Mouse (Mus musculus) forebrain, embryonic 12.5 days (tissue): ENCODE measurements around the gene Il10rb. TPM values are rescaled to one million over a fixed set of nuclear protein-coding genes. Genes with fewer than 3 reads are reported as not detected.
"Not testable (repeated sequence)": the region's sequence is repeated elsewhere in the genome, so short reads cannot be mapped to it uniquely, and the experiment has no call there.

Experiments
- ATAC-seq: fragments of 200-750 bp; cut with Nextera tagmentation; 2 replicates; pipeline ENCODE4 v1.8.0; 2017; ENCODE audit warnings: moderate TSS enrichment; ENCODE audit not compliant: low FRiP score
- H3K27ac ChIP-seq: fragments of 300-500 bp; sonication (generic); 2 replicates; pipeline ENCODE4 v1.5.1; 2016; ENCODE audit warnings: mild to moderate bottlenecking
- H3K27me3 ChIP-seq: fragments of 300-500 bp; sonication (generic); 2 replicates; pipeline ENCODE4 v1.6.1; 2016; ENCODE audit warnings: mild to moderate bottlenecking
- H3K36me3 ChIP-seq: fragments of 300-500 bp; sonication (generic); replicated peaks from 2 replicates; pipeline ENCODE4 v1.6.1; 2016; ENCODE audit warnings: mild to moderate bottlenecking
- H3K4me1 ChIP-seq: fragments of 300-500 bp; sonication (generic); 2 replicates; pipeline ENCODE4 v1.6.1; 2016
- H3K4me2 ChIP-seq: fragments of 300-500 bp; sonication (generic); 2 replicates; pipeline ENCODE4 v1.6.1; 2016; ENCODE audit warnings: mild to moderate bottlenecking, moderate library complexity
- H3K4me3 ChIP-seq: fragments of 300-500 bp; sonication (generic); replicated peaks from 2 replicates; pipeline ENCODE4 v1.5.1; 2016; ENCODE audit warnings: mild to moderate bottlenecking
- H3K9ac ChIP-seq: fragments of 300-500 bp; sonication (generic); 2 replicates; pipeline ENCODE4 v1.6.1; 2016; ENCODE audit warnings: mild to moderate bottlenecking
- H3K9me3 ChIP-seq: fragments of 300-500 bp; sonication (generic); 2 replicates; pipeline ENCODE4 v1.6.1; 2016
- WGBS: fragments of 180-500 bp; shearing (Covaris S2); methylation state at CpG from one replicate; pipeline ENCODE4 v1.1.7; 2016; 5-methylcytosine and 5-hydroxymethylcytosine counted together
- polyA plus RNA-seq: library from polyadenylated mRNA; unstranded; fragments of >200 nt; fragmentation: Nextera tagmentation; extraction: Ambion mirVana; gene quantifications from 2 replicates; pipeline ENCODE4 v1.2.1, GENCODE M21; 2016

Il10rb gene
- polyA plus RNA-seq, 1 experiment from 2014 or later, result 6.3 TPM

- Histone ChIP-seq H3K27me3 (no peaks in the 10 kb centered on the region), H3K9me3 (no peaks in the 10 kb centered on the region), H3K4me3 (no peak overlapping the region), H3K36me3 (no peaks in the 10 kb centered on the region), H3K27ac (no peak overlapping the region), H3K4me1 (0 out of 2 replicates have a peak, but pooled peaks cover 5% of the 10 kb centered on the region), H3K9ac (no peak overlapping the region), H3K4me2 (no peak overlapping the region)
- WGBS, result 37% methylated on average over 5 of the region's 5 CpGs
- no peak for ATAC-seq
Measured at GRCm38 (mm10) chr16:91432720-91433328, 26.9 kb downstream of the Il10rb start.

DNA sequence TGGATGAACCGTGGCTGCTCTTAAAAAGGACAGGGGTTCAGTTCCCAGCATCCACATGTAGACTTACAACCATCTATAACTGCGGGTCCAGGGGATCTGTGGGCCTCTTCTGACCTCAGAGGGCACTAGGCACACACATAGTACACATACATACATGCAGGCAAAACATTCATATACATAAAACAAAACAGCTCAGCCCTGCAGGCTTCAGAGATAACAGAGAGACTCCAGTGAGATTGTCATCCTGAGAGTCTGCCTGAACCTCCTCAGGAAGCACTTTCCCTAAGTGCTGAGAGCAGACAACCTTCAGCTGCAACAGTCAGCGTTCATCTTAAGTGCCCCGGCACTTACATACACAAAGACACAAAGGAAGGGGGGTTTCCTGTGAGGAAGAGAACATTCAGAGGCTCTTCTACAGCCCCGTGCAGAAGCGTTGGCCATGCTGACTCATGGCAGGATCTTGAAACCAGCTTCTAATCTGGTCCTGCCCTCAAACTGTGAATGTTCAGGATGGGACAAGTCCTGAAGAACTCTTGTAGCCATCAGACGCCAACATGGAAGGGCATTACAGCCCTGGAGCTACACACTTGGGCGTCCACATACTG is 27.5 kb downstream of the Il10rb start:
- Histone ChIP-seq H3K4me1 (0 out of 2 replicates have a peak, but pooled peaks cover 5% of the 10 kb centered on the region), H3K4me3 (no peak overlapping the region), H3K4me2 (no peak overlapping the region), H3K9ac (no peak overlapping the region), H3K36me3 (no peaks in the 10 kb centered on the region), H3K27ac (no peak overlapping the region), H3K27me3 (no peaks in the 10 kb centered on the region), H3K9me3 (no peaks in the 10 kb centered on the region)
- WGBS, result 68% methylated on average over 8 of the region's 8 CpGs
- no peak for ATAC-seq

- ATAC-seq, result no peak
Measured at GRCm38 (mm10) chr16:91434119-91434518, 28.2 kb downstream of the Il10rb start.

DNA sequence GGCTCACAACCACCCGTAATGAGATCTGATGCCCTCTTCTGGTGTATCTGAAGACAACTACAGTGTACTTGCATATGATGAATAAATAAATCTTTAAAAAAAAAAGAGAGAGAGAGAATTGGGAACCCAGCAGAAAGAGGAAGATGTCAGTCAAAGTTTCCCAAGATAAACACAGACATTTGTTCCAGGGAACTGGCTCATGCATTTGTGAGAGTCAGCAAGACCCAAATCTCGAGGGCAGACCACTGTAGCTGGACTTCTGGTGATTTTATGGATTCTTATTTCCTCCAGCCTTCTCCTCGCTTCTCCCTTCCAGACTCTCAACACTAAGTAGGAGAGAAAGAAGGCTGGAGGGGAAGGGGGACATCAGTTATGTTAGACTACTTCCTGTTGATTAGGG is 32.1 kb downstream of the Il10rb start:
- no peak overlapping the region for H3K4me2 ChIP-seq
- H3K9ac ChIP-seq, result no peak overlapping the region
- no peak for ATAC-seq
- no peaks in the 10 kb centered on the region for H3K27me3 ChIP-seq
- H3K36me3 ChIP-seq, result no peaks in the 10 kb centered on the region
- no peak overlapping the region for H3K4me3 ChIP-seq
- 0 out of 2 replicates have a peak, but pooled peaks cover 1% of the 10 kb centered on the region for H3K4me1 ChIP-seq
- WGBS, result 63% methylated on average over 3 of the region's 3 CpGs
- H3K9me3 ChIP-seq, result no peaks in the 10 kb centered on the region
- no peak overlapping the region for H3K27ac ChIP-seq

More at GRCm38 (mm10) chr16:91434119-91434518, 28.2 kb downstream of the Il10rb start:
- no peak overlapping the region for H3K9ac ChIP-seq
- no peak overlapping the region for H3K4me3 ChIP-seq
- no peaks in the 10 kb centered on the region for H3K27me3 ChIP-seq
- WGBS, result 92% methylated on average over 3 of the region's 3 CpGs
- no peaks in the 10 kb centered on the region for H3K36me3 ChIP-seq
- no peak overlapping the region for H3K4me2 ChIP-seq
- no peaks in the 10 kb centered on the region for H3K9me3 ChIP-seq
- H3K4me1 ChIP-seq, result 0 out of 2 replicates have a peak, but pooled peaks cover 5% of the 10 kb centered on the region
- no peak overlapping the region for H3K27ac ChIP-seq

DNA sequence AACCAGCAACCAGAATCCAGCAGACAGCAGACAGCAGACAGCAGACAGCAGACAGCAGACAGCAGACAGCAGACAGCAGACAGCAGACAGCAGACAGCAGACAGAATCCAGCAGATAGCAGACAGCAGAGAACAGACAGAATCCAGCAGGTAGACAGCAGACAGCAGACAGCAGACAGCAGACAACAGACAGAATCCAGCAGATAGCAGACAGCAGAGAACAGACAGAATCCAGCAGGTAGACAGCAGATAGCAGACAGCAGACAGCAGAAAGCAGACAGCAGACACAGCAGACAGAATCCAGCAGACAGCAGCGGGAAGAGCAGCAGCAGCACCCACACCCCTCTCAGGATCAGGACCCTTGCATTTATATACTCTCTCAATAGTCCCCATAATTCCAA is 32.6 kb downstream of the Il10rb start:
- 88% methylated on average over 1 of the region's 1 CpGs for WGBS
- H3K27me3 ChIP-seq, H3K36me3 ChIP-seq, H3K4me2 ChIP-seq, H3K9ac ChIP-seq, ATAC-seq, H3K9me3 ChIP-seq, H3K27ac ChIP-seq, H3K4me1 ChIP-seq, H3K4me3 ChIP-seq: not testable (repeated sequence)

GRCm38 (mm10) chr16:91441366-91441765 is 35.4 kb downstream of the Il10rb start:
- 76% methylated on average over 7 of the region's 7 CpGs for WGBS
- Histone ChIP-seq H3K27ac (no peak overlapping the region), H3K4me1 (no peaks in the 10 kb centered on the region), H3K27me3 (no peaks in the 10 kb centered on the region), H3K36me3 (no peaks in the 10 kb centered on the region), H3K9me3 (no peaks in the 10 kb centered on the region), H3K9ac (no peak overlapping the region), H3K4me3 (no peak overlapping the region), H3K4me2 (no peak overlapping the region)
- no peak for ATAC-seq

- Histone ChIP-seq H3K4me2 (no peak overlapping the region), H3K4me3 (no peak overlapping the region), H3K27me3 (no peaks in the 10 kb centered on the region), H3K4me1 (no peaks in the 10 kb centered on the region), H3K9ac (no peak overlapping the region), H3K9me3 (no peaks in the 10 kb centered on the region), H3K36me3 (no peaks in the 10 kb centered on the region), H3K27ac (no peak overlapping the region)
- ATAC-seq, result no peak
- 84% methylated on average over 7 of the region's 7 CpGs for WGBS
Measured at GRCm38 (mm10) chr16:91441811-91442240, 35.9 kb downstream of the Il10rb start.

- H3K4me1 ChIP-seq, result no peaks in the 10 kb centered on the region
- H3K9me3 ChIP-seq, result no peaks in the 10 kb centered on the region
- no peak overlapping the region for H3K4me2 ChIP-seq
- no peaks in the 10 kb centered on the region for H3K27me3 ChIP-seq
- H3K9ac ChIP-seq, result no peak overlapping the region
- no peak overlapping the region for H3K27ac ChIP-seq
- no peak for ATAC-seq
- no peak overlapping the region for H3K4me3 ChIP-seq
- WGBS, result 69% methylated on average over 4 of the region's 4 CpGs
- no peaks in the 10 kb centered on the region for H3K36me3 ChIP-seq
Measured at GRCm38 (mm10) chr16:91442446-91442845, 36.5 kb downstream of the Il10rb start.

DNA sequence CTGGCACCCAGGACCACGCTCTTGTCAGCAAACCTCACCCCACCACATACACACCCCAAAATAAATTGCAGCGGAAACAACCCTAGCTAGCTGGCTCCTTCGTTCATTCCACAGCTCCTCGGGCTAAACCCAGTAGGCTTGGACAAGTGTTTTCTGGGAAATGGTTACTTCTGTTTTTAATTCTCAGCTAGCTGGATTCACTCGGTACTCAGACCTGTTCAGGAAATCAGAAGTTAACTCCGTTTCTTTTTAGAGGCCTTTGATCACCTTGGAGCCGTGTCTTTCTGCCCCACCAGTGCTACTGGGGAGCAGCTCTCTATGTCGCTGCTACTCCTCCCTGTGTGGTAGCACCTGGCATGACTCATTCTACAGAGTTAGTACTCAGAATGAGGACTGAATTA is 37.2 kb downstream of the Il10rb start:
- no peak overlapping the region for H3K27ac ChIP-seq
- no peak for ATAC-seq
- no peaks in the 10 kb centered on the region for H3K27me3 ChIP-seq
- H3K9me3 ChIP-seq, result no peaks in the 10 kb centered on the region
- no peaks in the 10 kb centered on the region for H3K4me1 ChIP-seq
- no peak overlapping the region for H3K4me2 ChIP-seq
- H3K9ac ChIP-seq, result no peak overlapping the region
- no peaks in the 10 kb centered on the region for H3K36me3 ChIP-seq
- WGBS, result 81% methylated on average over 8 of the region's 8 CpGs
- no peak overlapping the region for H3K4me3 ChIP-seq

- no peak for ATAC-seq
Measured at GRCm38 (mm10) chr16:91444847-91445246, 38.9 kb downstream of the Il10rb start.

GRCm38 (mm10) chr16:91445566-91445965 is 39.6 kb downstream of the Il10rb start:
- Histone ChIP-seq H3K9ac (no peak overlapping the region), H3K36me3 (no peaks in the 10 kb centered on the region)
- WGBS, result 91% methylated on average over 5 of the region's 5 CpGs

More at GRCm38 (mm10) chr16:91444847-91445246, 38.9 kb downstream of the Il10rb start:
- Histone ChIP-seq H3K9me3 (no peaks in the 10 kb centered on the region), H3K4me3 (no peak overlapping the region), H3K36me3 (no peaks in the 10 kb centered on the region), H3K27me3 (no peaks in the 10 kb centered on the region), H3K4me1 (no peaks in the 10 kb centered on the region), H3K4me2 (no peak overlapping the region), H3K27ac (no peak overlapping the region), H3K9ac (no peak overlapping the region)
- 94% methylated on average over 4 of the region's 4 CpGs for WGBS

GRCm38 (mm10) chr16:91446778-91447511 is 41.0 kb downstream of the Il10rb start:
- no peak for ATAC-seq
- H3K27me3 ChIP-seq, result no peaks in the 10 kb centered on the region
- no peak overlapping the region for H3K4me2 ChIP-seq
- no peaks in the 10 kb centered on the region for H3K9me3 ChIP-seq
- H3K4me1 ChIP-seq, result no peaks in the 10 kb centered on the region
- 68% methylated on average over 8 of the region's 8 CpGs for WGBS
- H3K36me3 ChIP-seq, result no peaks in the 10 kb centered on the region
- H3K9ac ChIP-seq, result no peak overlapping the region
- H3K27ac ChIP-seq, result no peak overlapping the region
- H3K4me3 ChIP-seq, result no peak overlapping the region

More at GRCm38 (mm10) chr16:91445566-91445965, 39.6 kb downstream of the Il10rb start:
- no peaks in the 10 kb centered on the region for H3K9me3 ChIP-seq
- H3K4me2 ChIP-seq, result no peak overlapping the region
- ATAC-seq, result no peak
- no peaks in the 10 kb centered on the region for H3K27me3 ChIP-seq
- no peaks in the 10 kb centered on the region for H3K4me1 ChIP-seq
- H3K27ac ChIP-seq, result no peak overlapping the region
- H3K4me3 ChIP-seq, result no peak overlapping the region
